Mouse (Mus musculus) lung, embryonic 15.5 days (tissue): ENCODE results near the gene Zc3hav1. TPM values are rescaled to one million over a fixed set of nuclear protein-coding genes. Genes with fewer than 3 reads are reported as not detected.
A peak's percentile ranks its signal among the peaks of the same experiment; 100 is the strongest.
"Not testable (repeated sequence)": the region's sequence is repeated elsewhere in the genome, so short reads cannot be mapped to it uniquely, and the experiment has no call there.

Experiments
- ATAC-seq: fragments of 200-750 bp; cut with Nextera tagmentation; 2 replicates; pipeline ENCODE4 v1.8.0; 2017; ENCODE audit warnings: moderate number of reproducible peaks, borderline replicate concordance; ENCODE audit not compliant: low FRiP score, low TSS enrichment; ENCODE audit errors: extremely low read depth
- H3K27ac ChIP-seq: fragments of 300-500 bp; sonication (generic); 2 replicates; pipeline ENCODE4 v1.5.1; 2015; ENCODE audit warnings: moderate library complexity, mild to moderate bottlenecking, inconsistent platforms
- H3K27me3 ChIP-seq: fragments of 300-500 bp; sonication (generic); 2 replicates; pipeline ENCODE4 v1.6.1; 2015; ENCODE audit warnings: inconsistent platforms
- H3K36me3 ChIP-seq: fragments of 300-500 bp; sonication (generic); 2 replicates; pipeline ENCODE4 v1.6.1; 2015; ENCODE audit warnings: inconsistent platforms
- H3K4me1 ChIP-seq: fragments of 300-500 bp; sonication (generic); 2 replicates; pipeline ENCODE4 v1.6.1; 2015; ENCODE audit warnings: inconsistent platforms
- H3K4me2 ChIP-seq: fragments of 300-500 bp; sonication (generic); 2 replicates; pipeline ENCODE4 v1.6.1; 2015; ENCODE audit warnings: inconsistent platforms, mild to moderate bottlenecking, moderate library complexity
- H3K4me3 ChIP-seq: fragments of 300-500 bp; sonication (generic); 2 replicates; pipeline ENCODE4 v1.5.1; 2015; ENCODE audit warnings: mild to moderate bottlenecking, inconsistent platforms
- H3K9ac ChIP-seq: fragments of 300-500 bp; sonication (generic); 2 replicates; pipeline ENCODE4 v1.6.1; 2015; ENCODE audit warnings: inconsistent platforms
- H3K9me3 ChIP-seq: fragments of 300-500 bp; sonication (generic); 2 replicates; pipeline ENCODE4 v1.6.1; 2016; ENCODE audit warnings: inconsistent platforms
- WGBS: fragments of 180-500 bp; shearing (Covaris S2); methylation state at CpG from one replicate; pipeline ENCODE4 v1.1.7; 2015; 5-methylcytosine and 5-hydroxymethylcytosine counted together
- polyA plus RNA-seq: library from polyadenylated mRNA; unstranded; fragments of >200 nt; fragmentation: Nextera tagmentation; extraction: Ambion mirVana; gene quantifications from 2 replicates; pipeline ENCODE4 v1.2.1, GENCODE M21; 2015

The Zc3hav1 gene
- polyA plus RNA-seq, 1 experiment from 2014 or later, result 7.8 TPM

- not testable (repeated sequence) for H3K4me1 ChIP-seq, H3K9me3 ChIP-seq, H3K4me2 ChIP-seq, H3K36me3 ChIP-seq, ATAC-seq, H3K27ac ChIP-seq, H3K4me3 ChIP-seq, H3K9ac ChIP-seq
- WGBS, result 90% methylated on average over 11 of the region's 11 CpGs
- peaks cover 28% of the 10 kb centered on the region; the same call in 1 of the 2 replicates for H3K27me3 ChIP-seq
These were observed 4.8 kb upstream of the Zc3hav1 start for GRCm38 (mm10) chr6:38359044-38359735.

GRCm38 (mm10) chr6:38358253-38359027, 4.0 kb upstream of the Zc3hav1 start:
- Histone ChIP-seq H3K4me1 (peaks cover 3% of the 10 kb centered on the region; the same call in 1 of the 2 replicates), H3K9ac (no peak overlapping the region), H3K4me3 (no peak overlapping the region), H3K27me3 (peaks cover 32% of the 10 kb centered on the region), H3K36me3 (no peaks in the 10 kb centered on the region), H3K9me3 (no peaks in the 10 kb centered on the region), H3K27ac (no peak overlapping the region), H3K4me2 (no peak overlapping the region)
- ATAC-seq, result no peak
- 61% methylated on average over 8 of the region's 8 CpGs for WGBS

GRCm38 (mm10) chr6:38357603-38358252, 3.3 kb upstream of the Zc3hav1 start:
- Histone ChIP-seq H3K27me3 (peaks cover 40% of the 10 kb centered on the region), H3K9me3 (no peaks in the 10 kb centered on the region), H3K9ac (no peak overlapping the region), H3K4me3 (no peak overlapping the region), H3K27ac (no peak overlapping the region), H3K36me3 (no peaks in the 10 kb centered on the region), H3K4me2 (no peak overlapping the region), H3K4me1 (peaks cover 7% of the 10 kb centered on the region; the same call in 1 of the 2 replicates)
- ATAC-seq, result no peak
- 65% methylated on average over 5 of the region's 5 CpGs for WGBS

GRCm38 (mm10) chr6:38356661-38357433, 2.4 kb upstream of the Zc3hav1 start:
- not testable (repeated sequence) for H3K4me1 ChIP-seq, H3K9me3 ChIP-seq, H3K9ac ChIP-seq, H3K4me3 ChIP-seq, H3K4me2 ChIP-seq, H3K27ac ChIP-seq, ATAC-seq, H3K36me3 ChIP-seq
- 70% methylated on average over 15 of the region's 15 CpGs for WGBS
- H3K27me3 ChIP-seq, result peaks cover 48% of the 10 kb centered on the region

GRCm38 (mm10) chr6:38355862-38356261, 1.5 kb upstream of the Zc3hav1 start:
- no peak overlapping the region for H3K9ac ChIP-seq
- no peak overlapping the region for H3K4me2 ChIP-seq
- H3K4me3 ChIP-seq, result no peak overlapping the region
- H3K4me1 ChIP-seq, result peaks cover 7% of the 10 kb centered on the region; the same call in 1 of the 2 replicates
- WGBS, result 17% methylated on average over 7 of the region's 7 CpGs
- no peaks in the 10 kb centered on the region for H3K36me3 ChIP-seq
- H3K27ac ChIP-seq, result no peak overlapping the region
- no peaks in the 10 kb centered on the region for H3K9me3 ChIP-seq
- peaks cover 55% of the 10 kb centered on the region for H3K27me3 ChIP-seq
- no peak for ATAC-seq

- Histone ChIP-seq H3K27ac (no peak overlapping the region), H3K36me3 (no peaks in the 10 kb centered on the region), H3K4me1 (peaks cover 7% of the 10 kb centered on the region; the same call in 1 of the 2 replicates), H3K4me3 (peak overlapping the region; percentile 59), H3K9me3 (no peaks in the 10 kb centered on the region), H3K4me2 (peak overlapping the region; percentile 76), H3K27me3 (peaks cover 55% of the 10 kb centered on the region), H3K9ac (no peak overlapping the region)
- ATAC-seq, result no peak
- WGBS, result 4% methylated on average over 8 of the region's 8 CpGs
These were observed 986 bp upstream of the Zc3hav1 start for GRCm38 (mm10) chr6:38355354-38355823.

- H3K9me3 ChIP-seq, result no peaks in the 10 kb centered on the region
- peak overlapping the region; percentile 76 for H3K4me2 ChIP-seq
- peak; percentile 33 for ATAC-seq
- H3K27ac ChIP-seq, result 0 out of 2 replicates have a peak overlapping the region, but pooled peaks have one; percentile 43
- no peak overlapping the region; the same call in 1 of the 2 replicates for H3K9ac ChIP-seq
- H3K36me3 ChIP-seq, result no peaks in the 10 kb centered on the region
- H3K4me1 ChIP-seq, result peaks cover 9% of the 10 kb centered on the region; the same call in 1 of the 2 replicates
- 2% methylated on average over 20 of the region's 20 CpGs for WGBS
- peak overlapping the region; percentile 59 for H3K4me3 ChIP-seq
- peaks cover 55% of the 10 kb centered on the region for H3K27me3 ChIP-seq
These were observed 435 bp upstream of the Zc3hav1 start for GRCm38 (mm10) chr6:38354723-38355353.

- H3K27ac ChIP-seq, result no peak overlapping the region
- H3K4me3 ChIP-seq, result peak overlapping the region; percentile 59
- peaks cover 10% of the 10 kb centered on the region; the same call in 1 of the 2 replicates for H3K4me1 ChIP-seq
- H3K9ac ChIP-seq, result peak overlapping the region; percentile 49
- H3K36me3 ChIP-seq, result no peaks in the 10 kb centered on the region
- H3K4me2 ChIP-seq, result peak overlapping the region; percentile 76
- H3K27me3 ChIP-seq, result peaks cover 60% of the 10 kb centered on the region
- ATAC-seq, result no peak
- H3K9me3 ChIP-seq, result no peaks in the 10 kb centered on the region
- WGBS, result 10% methylated on average over 13 of the region's 13 CpGs
These were observed 1.2 kb downstream of the Zc3hav1 start for GRCm38 (mm10) chr6:38353181-38353580.

GRCm38 (mm10) chr6:38352451-38352850, 2.0 kb downstream of the Zc3hav1 start:
- Histone ChIP-seq H3K9me3 (no peaks in the 10 kb centered on the region), H3K27me3 (peaks cover 57% of the 10 kb centered on the region), H3K4me1 (peaks cover 10% of the 10 kb centered on the region; the same call in 1 of the 2 replicates), H3K9ac (no peak overlapping the region), H3K27ac (no peak overlapping the region), H3K4me2 (peak overlapping the region; percentile 76; the same call in 1 of the 2 replicates), H3K4me3 (peak overlapping the region; percentile 59), H3K36me3 (no peaks in the 10 kb centered on the region)
- 17% methylated on average over 10 of the region's 10 CpGs for WGBS
- ATAC-seq, result no peak

- no peak overlapping the region for H3K27ac ChIP-seq
- H3K9ac ChIP-seq, result no peak overlapping the region
- ATAC-seq, result no peak
- H3K27me3 ChIP-seq, result peaks cover 56% of the 10 kb centered on the region
- H3K36me3 ChIP-seq, result no peaks in the 10 kb centered on the region
- H3K9me3 ChIP-seq, result no peaks in the 10 kb centered on the region
- WGBS, result 58% methylated on average over 4 of the region's 4 CpGs
- H3K4me3 ChIP-seq, result no peak overlapping the region
- no peak overlapping the region for H3K4me2 ChIP-seq
- peaks cover 10% of the 10 kb centered on the region; the same call in 1 of the 2 replicates for H3K4me1 ChIP-seq
These were observed 2.5 kb downstream of the Zc3hav1 start for GRCm38 (mm10) chr6:38351930-38352329.
